Mouse (Mus musculus) kidney, postnatal 0 days (tissue): ENCODE results near the gene Fmn2. TPM values are rescaled to one million over a fixed set of nuclear protein-coding genes. Genes with fewer than 3 reads are reported as not detected.

ENCODE experiments used
- ATAC-seq: fragments of 200-750 bp; cut with Nextera tagmentation; replicated peaks from 2 replicates; pipeline ENCODE4 v1.8.0; 2017; ENCODE audit warnings: low read depth, moderate number of reproducible peaks, moderate TSS enrichment, moderate library complexity; ENCODE audit not compliant: low FRiP score
- DNase-seq: peaks from one replicate; pipeline ENCODE4 v3.0.0-alpha.2; 2016; ENCODE audit warnings: low spot score
- H3K27ac ChIP-seq: fragments of 300-500 bp; sonication (generic); 2 replicates; pipeline ENCODE4 v1.5.1; 2014; ENCODE audit warnings: mild to moderate bottlenecking
- H3K27me3 ChIP-seq: fragments of 300-500 bp; sonication (generic); 2 replicates; pipeline ENCODE4 v1.6.1; 2014; ENCODE audit warnings: low read length, mixed read lengths; ENCODE audit not compliant: insufficient read depth
- H3K36me3 ChIP-seq: fragments of 300-500 bp; sonication (generic); 2 replicates; pipeline ENCODE4 v1.6.1; 2014; ENCODE audit warnings: low read length, mixed read lengths; ENCODE audit not compliant: insufficient read depth
- H3K4me1 ChIP-seq: fragments of 300-500 bp; sonication (generic); replicated peaks from 2 replicates; pipeline ENCODE4 v1.6.1; 2014; ENCODE audit warnings: antibody characterized with exemption, low read length, mixed read lengths; ENCODE audit not compliant: insufficient read depth
- H3K4me2 ChIP-seq: fragments of 300-500 bp; sonication (generic); 2 replicates; pipeline ENCODE4 v1.6.1; 2014; ENCODE audit warnings: mild to moderate bottlenecking, low read length, moderate library complexity, mixed read lengths
- H3K4me3 ChIP-seq: fragments of 300-500 bp; sonication (generic); replicated peaks from 2 replicates; pipeline ENCODE4 v1.5.1; 2014; ENCODE audit warnings: low read depth, low read length
- H3K9ac ChIP-seq: fragments of 300-500 bp; sonication (generic); 2 replicates; pipeline ENCODE4 v1.6.1; 2014; ENCODE audit warnings: low read depth, low read length
- H3K9me3 ChIP-seq: fragments of 300-500 bp; sonication (generic); replicated peaks from 2 replicates; pipeline ENCODE4 v1.6.1; 2016; ENCODE audit warnings: low read length, inconsistent platforms, mixed read lengths
- CTCF ChIP-seq: IDR thresholded peaks from 2 replicates; pipeline ENCODE4 v1.5.1; 2016; ENCODE audit warnings: antibody characterized with exemption, low read depth, mild to moderate bottlenecking, moderate library complexity
- WGBS: fragments of 180-500 bp; shearing (Covaris S2); extraction: QIAGEN DNeasy Blood & Tissue Kit; methylation state at CpG from one replicate; pipeline ENCODE4 v1.1.7; 2014; 5-methylcytosine and 5-hydroxymethylcytosine counted together
- polyA plus RNA-seq: library from polyadenylated mRNA; unstranded; fragments of >200 nt; fragmentation: Nextera tagmentation; extraction: Ambion mirVana; gene quantifications from 2 replicates; pipeline ENCODE4 v1.2.1, GENCODE M21; 2015

Gene Fmn2
- polyA plus RNA-seq, 1 experiment from 2014 or later, result 0.14 TPM

DNA sequence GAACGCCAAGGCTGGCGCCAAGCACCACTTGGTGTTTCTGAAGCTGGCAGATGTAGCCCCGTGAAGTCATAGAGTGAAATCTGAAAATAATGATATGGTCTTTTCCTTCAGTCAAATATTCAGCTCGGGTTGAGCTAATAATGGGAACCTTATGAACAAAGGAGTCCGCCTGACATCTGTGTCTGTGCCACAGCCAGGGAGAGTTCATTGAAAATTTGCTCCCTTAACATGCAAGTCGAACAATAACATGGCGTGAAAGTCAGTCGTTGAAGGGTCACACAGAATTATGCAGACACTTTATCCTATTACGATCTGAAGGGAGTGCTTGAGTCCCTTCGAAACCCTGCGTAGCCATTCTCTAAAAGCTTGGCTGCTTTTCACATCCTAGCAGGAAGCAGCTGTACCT is 147.8 kb downstream of the Fmn2 start:
- H3K9ac ChIP-seq, result no peak overlapping the region
- H3K27ac ChIP-seq, result no peak overlapping the region
- 82% methylated on average over 11 of the region's 11 CpGs for WGBS
- DNase-seq, result no peak
- H3K4me2 ChIP-seq, result no peak overlapping the region
- no peaks in the 10 kb centered on the region for H3K9me3 ChIP-seq
- no peak for TF ChIP-seq CTCF
- H3K36me3 ChIP-seq, result no peaks in the 10 kb centered on the region
- no peaks in the 10 kb centered on the region for H3K27me3 ChIP-seq
- no peaks in the 10 kb centered on the region for H3K4me1 ChIP-seq
- no peak overlapping the region for H3K4me3 ChIP-seq
- no peak for ATAC-seq

GRCm38 (mm10) chr1:174654565-174654964 is 152.9 kb downstream of the Fmn2 start:
- no peak overlapping the region for H3K9ac ChIP-seq
- 57% methylated on average over 5 of the region's 5 CpGs for WGBS
- no peaks in the 10 kb centered on the region for H3K9me3 ChIP-seq
- no peak for TF ChIP-seq CTCF
- no peak overlapping the region for H3K4me2 ChIP-seq
- H3K36me3 ChIP-seq, result no peaks in the 10 kb centered on the region
- no peaks in the 10 kb centered on the region for H3K4me1 ChIP-seq
- H3K27ac ChIP-seq, result no peak overlapping the region
- ATAC-seq (no peak), DNase-seq (no peak)
- no peaks in the 10 kb centered on the region for H3K27me3 ChIP-seq
- H3K4me3 ChIP-seq, result no peak overlapping the region

DNA sequence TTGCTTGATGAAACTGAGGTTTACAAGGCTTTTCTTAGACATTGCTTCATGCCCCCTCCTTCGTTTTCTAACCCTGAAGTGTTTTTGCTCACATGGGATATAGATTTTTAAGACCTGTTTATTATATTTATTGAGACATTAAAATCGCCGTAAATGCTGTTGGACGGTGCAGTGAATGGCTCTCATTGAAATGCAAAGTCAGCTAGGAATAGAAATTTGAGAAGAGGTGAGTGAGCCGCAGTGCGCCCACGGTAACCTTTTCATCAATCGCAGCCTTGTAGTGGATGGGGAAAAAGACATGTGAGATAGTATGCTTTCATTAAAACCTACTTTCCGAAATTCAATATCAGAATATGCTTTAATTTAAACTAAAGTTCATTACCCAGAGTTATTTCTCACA is 153.7 kb downstream of the Fmn2 start:
- no peak overlapping the region for H3K9ac ChIP-seq

DNA sequence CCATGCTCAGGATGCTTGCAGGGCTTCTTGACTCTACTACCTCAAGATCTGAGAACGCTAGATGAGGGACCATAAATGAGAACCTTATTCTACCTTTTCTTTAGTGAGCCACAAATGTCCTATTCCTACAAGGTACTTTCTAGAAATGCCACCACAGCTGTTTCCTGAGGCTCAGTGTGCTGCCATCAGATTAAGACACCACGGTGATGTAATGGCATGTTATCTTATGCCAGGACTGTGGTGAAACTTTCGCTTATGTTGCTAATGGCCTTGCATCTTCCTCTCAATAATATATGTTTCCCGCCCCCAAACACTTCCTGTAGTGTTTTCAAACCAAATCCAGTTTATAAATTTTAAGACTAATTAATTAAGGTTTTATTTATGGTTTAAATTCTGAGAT is 154.9 kb downstream of the Fmn2 start:
- Histone ChIP-seq H3K27me3 (no peaks in the 10 kb centered on the region), H3K4me3 (no peak overlapping the region), H3K9me3 (no peaks in the 10 kb centered on the region), H3K27ac (no peak overlapping the region), H3K4me2 (no peak overlapping the region), H3K36me3 (no peaks in the 10 kb centered on the region), H3K4me1 (no peaks in the 10 kb centered on the region), H3K9ac (no peak overlapping the region)
- no peak for ATAC-seq
- 86% methylated on average over 4 of the region's 4 CpGs for WGBS
- no peak for TF ChIP-seq CTCF
- DNase-seq, result no peak

More for the DNA sequence above, 153.7 kb downstream of the Fmn2 start:
- Histone ChIP-seq H3K9me3 (no peaks in the 10 kb centered on the region), H3K36me3 (no peaks in the 10 kb centered on the region), H3K4me2 (no peak overlapping the region), H3K4me3 (no peak overlapping the region), H3K27ac (no peak overlapping the region), H3K4me1 (no peaks in the 10 kb centered on the region), H3K27me3 (no peaks in the 10 kb centered on the region)
- no peak for TF ChIP-seq CTCF
- ATAC-seq (no peak), DNase-seq (no peak)
- WGBS, result 44% methylated on average over 9 of the region's 9 CpGs

DNA sequence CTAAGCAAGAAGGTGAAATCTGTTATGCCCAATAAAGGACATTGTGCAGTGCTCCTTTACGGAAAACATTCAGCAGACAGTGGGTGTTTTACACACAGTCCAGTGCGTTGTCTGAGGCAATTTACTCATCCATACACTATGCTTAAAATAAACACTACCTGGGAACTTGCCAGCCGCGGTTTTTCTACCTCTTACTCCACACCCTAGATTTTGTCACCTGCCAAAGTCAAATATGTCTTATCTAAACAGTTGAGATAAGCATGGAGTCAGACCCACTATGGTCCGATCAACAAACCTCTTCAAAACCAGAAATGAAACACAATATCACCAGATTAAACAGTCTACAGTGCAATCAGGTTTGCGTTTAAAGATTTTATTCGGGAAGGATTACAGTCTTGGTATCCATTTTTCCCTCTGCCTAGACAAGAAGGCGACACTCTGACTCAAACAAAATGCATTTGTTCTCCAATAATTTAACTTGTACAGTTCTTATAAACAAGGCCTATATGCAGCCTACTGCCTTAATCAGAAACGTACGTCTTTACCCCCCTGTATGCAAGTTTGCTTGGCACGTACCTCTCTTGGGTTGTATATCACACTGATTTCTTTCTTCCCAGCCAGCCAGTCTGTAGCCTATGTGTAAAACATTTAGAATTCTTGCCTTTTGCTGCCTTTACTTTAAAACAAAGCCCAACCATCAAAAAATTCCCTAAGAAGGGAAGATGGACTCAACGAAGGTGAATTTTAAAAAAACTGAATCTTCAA is 158.0 kb downstream of the Fmn2 start:
- 76% methylated on average over 12 of the region's 12 CpGs for WGBS
- H3K4me3 ChIP-seq, result no peak overlapping the region

DNA sequence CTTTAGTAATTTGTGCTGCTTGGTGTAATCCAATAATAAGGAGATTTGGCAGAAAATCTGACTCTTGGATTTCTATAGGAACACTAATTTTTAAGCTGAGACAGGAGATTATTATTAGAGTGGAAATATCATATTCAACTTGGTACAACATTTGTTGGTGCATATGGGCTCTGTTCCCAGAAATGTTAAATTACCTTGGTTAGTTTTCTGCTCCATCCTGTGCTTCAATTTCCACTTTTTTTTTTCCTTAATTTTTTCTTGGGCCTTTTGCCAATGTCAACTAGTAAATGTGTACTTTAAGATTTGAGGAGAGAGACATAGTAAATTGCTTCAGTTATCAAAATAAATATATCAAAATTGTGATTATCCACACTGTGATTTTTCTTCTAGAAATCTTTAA is 163.5 kb downstream of the Fmn2 start:
- no peak overlapping the region for H3K4me2 ChIP-seq
- no peak for TF ChIP-seq CTCF
- H3K4me3 ChIP-seq, result no peak overlapping the region
- no peaks in the 10 kb centered on the region for H3K36me3 ChIP-seq
- no peak overlapping the region for H3K27ac ChIP-seq
- no peaks in the 10 kb centered on the region for H3K4me1 ChIP-seq
- H3K9ac ChIP-seq, result no peak overlapping the region
- no peak for DNase-seq
- ATAC-seq, result no peak
- no peaks in the 10 kb centered on the region for H3K27me3 ChIP-seq
- H3K9me3 ChIP-seq, result no peaks in the 10 kb centered on the region

More for the DNA sequence above, 158.0 kb downstream of the Fmn2 start:
- no peaks in the 10 kb centered on the region for H3K9me3 ChIP-seq
- no peaks in the 10 kb centered on the region for H3K36me3 ChIP-seq
- H3K9ac ChIP-seq, result no peak overlapping the region
- no peak for TF ChIP-seq CTCF
- no peak overlapping the region for H3K4me2 ChIP-seq
- ATAC-seq (no peak), DNase-seq (no peak)
- H3K27ac ChIP-seq, result no peak overlapping the region
- H3K27me3 ChIP-seq, result no peaks in the 10 kb centered on the region
- H3K4me1 ChIP-seq, result no peaks in the 10 kb centered on the region

- Histone ChIP-seq H3K4me3 (no peak overlapping the region), H3K9me3 (no peaks in the 10 kb centered on the region), H3K4me1 (no peaks in the 10 kb centered on the region), H3K27ac (no peak overlapping the region), H3K27me3 (no peaks in the 10 kb centered on the region), H3K36me3 (no peaks in the 10 kb centered on the region), H3K4me2 (no peak overlapping the region), H3K9ac (no peak overlapping the region)
- WGBS, result 75% methylated on average over 1 of the region's 1 CpGs
- ATAC-seq, result no peak
- TF ChIP-seq CTCF, result no peak
- no peak for DNase-seq
Measured at GRCm38 (mm10) chr1:174669132-174669531, 167.5 kb downstream of the Fmn2 start.
